Mouse (Mus musculus): ENCODE measurements around the gene Utp14b. TPM values are rescaled to one million over a fixed set of nuclear protein-coding genes. Genes with fewer than 3 reads are reported as not detected.

The Utp14b gene
- total RNA-seq (2023) = 10 to 100 TPM; 15.8 to 17.5 TPM

DNA sequence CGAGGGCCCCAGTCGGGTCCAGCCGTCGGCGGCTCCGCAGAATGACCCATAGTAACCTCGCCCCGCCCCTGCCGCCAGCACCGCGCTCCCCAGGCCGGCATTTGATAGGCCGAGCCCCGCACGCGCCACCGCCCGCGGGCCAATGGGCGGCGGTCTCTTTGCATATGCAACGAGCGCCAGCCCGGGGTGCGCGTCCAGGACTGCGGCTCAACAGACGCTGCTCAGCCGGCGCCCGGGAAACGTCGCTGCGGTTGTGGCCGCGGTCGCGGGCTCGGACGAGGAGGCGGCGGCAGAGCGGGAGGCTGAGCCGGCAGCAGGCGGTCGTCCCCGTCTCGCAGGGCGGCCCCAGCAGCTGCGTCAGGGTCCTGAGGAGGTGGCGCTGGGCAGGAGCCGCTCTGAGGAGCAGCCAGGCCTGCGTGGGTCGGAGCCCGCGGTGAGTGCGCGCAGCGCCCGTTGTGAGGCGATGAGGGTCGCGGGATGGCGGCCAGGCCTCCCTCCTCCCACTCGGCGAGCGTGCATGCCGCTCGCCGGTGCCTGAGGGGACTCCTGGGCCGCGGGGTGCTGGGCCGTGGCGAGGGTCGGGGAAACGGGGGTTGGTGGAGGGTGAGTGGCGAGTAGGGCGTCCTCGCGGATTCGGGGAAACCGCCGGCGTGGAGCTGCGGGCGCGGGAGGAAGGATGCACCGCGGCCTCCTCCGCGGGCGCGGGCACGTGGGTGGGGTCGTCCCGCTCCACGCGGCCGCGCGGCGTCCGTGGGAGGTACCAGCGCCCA is at the start of gene Utp14b, which contains the start of gene Acsl3:
Gene Utp14b, plus strand, starts transcription at position 368 of the 770 bp plus-strand sequence.
Gene Acsl3, plus strand, starts transcription at position 155 of the 770 bp plus-strand sequence.

Other genes with a start within 250 kb of the Utp14b start
- 10 to 100 TPM; 56.9 to 62.9 TPM for gene Farsb, start 169.1 kb upstream of the Utp14b start, total RNA-seq (2023)
- 1 to 10 TPM; 1.8 to 2.3 TPM for gene Mogat1, start 147.0 kb upstream of the Utp14b start, total RNA-seq (2023)
- not detected for gene BC035947, start 145.9 kb upstream of the Utp14b start, total RNA-seq (2023)
- gene Acsl3, start 213 bp upstream of the Utp14b start, total RNA-seq (2023) = 10 to 100 TPM in 1 of 2 experiments, 1 to 10 TPM in 1; 8.2 to 10.5 TPM
- not detected for gene Kcne4, start 158.7 kb downstream of the Utp14b start, total RNA-seq (2023)

All from T-cell, adult 66 days (primary cell).